Mouse (Mus musculus) naive thymus-derived CD4-positive, alpha-beta T cell, adult 2 months (primary cell): ENCODE measurements around the gene Lag3.

Experiments
- DNase-seq: peaks from one replicate; pipeline ENCODE4 v3.0.0-alpha.2; 2011; ENCODE audit warnings: low read depth

Gene Lag3

DNA sequence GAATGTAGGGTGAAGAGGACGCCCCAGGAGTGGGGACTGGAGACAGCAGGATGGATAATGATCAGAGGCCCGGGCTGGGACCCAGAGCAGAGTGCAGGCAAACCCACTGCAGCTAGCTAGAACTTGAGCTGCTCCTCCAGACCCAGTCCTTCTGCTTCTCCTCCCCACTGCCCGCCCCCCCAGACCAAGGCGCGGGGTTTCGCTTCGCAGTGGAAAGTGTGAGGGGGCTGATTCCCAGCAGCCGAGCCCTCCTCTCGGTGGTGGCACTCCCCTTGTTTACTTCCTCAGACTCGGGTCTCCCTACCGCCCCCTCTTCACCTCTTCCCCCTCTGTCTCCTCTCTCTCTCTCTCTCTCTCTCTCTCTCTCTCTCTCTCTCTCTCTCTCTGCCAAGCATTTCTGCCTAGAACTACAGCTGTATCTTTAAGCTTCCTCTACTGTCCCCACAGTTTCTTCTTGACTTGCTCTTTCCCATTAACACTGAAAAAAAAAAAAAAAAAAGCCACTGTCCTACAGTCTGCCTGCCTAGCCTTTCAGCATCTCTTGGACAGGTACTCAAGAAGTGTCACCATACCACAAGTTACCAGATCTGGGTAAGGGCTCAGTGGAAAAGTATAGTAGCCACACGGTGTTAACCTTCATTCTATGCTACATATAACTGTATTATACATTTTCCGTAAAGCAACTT, at the start of gene Lag3:
Lag3 (minus strand) TSS at position 173 of the 686 bp plus-strand sequence.
- DNase-seq: no peak

- no peak for DNase-seq
These were observed 49.5 kb upstream of the Lag3 start for GRCm38 (mm10) chr6:124961021-124961420.

- no peak for DNase-seq
These were observed 48.5 kb upstream of the Lag3 start for GRCm38 (mm10) chr6:124959960-124960359.

DNA sequence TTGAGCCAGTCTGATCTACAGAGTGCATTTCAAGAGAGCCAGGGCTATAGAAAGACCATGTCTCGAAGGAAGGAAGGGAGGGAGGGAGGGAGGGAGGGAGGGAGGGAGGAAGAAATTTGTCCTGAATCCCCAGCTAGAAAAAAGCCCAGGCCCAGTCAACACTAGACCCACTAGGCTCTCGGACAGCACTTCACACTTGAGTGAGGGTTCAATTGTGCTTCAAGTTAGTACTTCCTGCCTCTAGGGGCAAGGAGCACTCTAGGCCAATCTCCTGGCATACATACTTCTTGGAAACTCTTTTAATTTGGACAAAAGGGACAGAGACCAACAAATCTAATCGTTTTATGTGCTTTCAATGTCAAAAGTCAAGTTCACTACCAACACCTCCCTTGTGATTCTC, 46.6 kb upstream of the Lag3 start:
- no peak for DNase-seq

- DNase-seq: no peak
These were observed 43.7 kb upstream of the Lag3 start for GRCm38 (mm10) chr6:124955212-124955611.

DNA sequence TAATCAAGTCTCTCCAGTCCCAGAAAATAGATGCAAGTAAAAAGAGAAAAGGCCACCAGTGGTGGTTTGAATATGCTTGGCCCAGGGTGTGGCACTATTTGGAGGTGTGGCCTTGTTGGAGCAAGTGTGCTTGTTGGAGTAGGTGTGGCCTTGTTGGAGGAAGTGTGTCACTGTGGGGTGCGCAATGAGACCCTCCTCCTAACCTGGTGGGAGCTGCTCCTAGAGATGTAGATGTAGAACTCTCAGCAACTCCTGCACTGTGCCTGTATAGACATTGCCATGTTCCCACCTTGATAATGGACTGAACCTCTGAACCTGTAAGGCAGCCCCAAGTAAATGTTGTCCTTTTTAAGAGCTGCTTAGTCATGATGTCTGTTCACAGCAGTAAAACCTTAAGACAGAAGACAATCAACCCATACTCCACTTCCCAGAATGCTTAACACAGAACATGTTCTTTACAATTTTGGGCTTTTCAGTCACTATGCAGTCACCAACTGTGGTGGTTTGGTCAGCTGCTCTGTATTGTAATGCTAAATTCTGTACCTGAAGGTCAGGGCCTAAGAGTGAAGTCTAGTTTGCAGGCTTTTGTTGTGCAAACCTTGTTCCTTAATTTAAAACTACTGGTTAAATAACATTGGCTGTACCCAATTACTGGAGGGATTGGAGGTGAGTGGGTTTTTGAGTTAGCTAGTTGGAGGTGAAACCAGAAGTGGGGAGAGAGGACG, 42.6 kb upstream of the Lag3 start:
- DNase-seq: no peak

GRCm38 (mm10) chr6:124943526-124943925, 32.0 kb upstream of the Lag3 start:
- no peak for DNase-seq

DNA sequence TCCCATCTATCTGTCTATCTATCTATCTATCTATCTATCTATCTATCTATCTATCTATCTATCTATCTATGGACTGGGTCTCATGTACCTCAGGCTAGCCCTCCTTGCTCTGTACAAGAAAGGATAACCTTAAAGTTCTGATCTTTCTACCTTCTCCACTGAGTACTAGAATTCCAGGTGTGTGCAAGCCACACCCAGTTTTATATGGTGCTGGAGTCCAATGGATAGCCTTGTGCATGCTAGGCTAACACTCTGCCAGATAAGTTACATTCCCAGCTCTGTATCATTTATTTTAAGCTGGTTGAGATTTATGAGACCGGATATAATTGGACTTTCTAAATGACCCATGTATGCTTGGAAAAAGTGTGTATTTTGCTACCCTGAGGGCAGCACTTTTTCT, 30.2 kb upstream of the Lag3 start:
- no peak for DNase-seq

GRCm38 (mm10) chr6:124938554-124938953, 27.0 kb upstream of the Lag3 start:
- no peak for DNase-seq

DNA sequence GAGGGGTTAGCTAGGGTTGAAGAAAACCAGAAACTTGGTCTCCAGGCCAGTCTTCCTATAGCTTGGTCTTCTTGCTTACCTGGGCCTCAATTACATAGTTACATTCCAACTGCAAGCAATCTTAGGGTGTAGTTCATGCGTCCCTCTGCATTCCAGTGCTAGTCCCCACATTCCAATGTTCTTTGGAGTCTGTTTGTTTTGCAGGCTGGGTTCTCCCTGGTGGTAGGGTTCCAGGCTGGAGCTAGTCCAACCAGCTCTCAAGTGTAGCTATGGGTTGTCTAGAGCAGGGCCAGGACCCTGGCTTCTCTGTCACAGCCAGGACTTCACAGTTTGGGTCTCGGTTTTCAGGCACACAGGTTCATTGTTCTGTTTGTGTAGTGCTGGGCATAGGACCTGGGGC, 26.0 kb upstream of the Lag3 start:
- DNase-seq: no peak

DNA sequence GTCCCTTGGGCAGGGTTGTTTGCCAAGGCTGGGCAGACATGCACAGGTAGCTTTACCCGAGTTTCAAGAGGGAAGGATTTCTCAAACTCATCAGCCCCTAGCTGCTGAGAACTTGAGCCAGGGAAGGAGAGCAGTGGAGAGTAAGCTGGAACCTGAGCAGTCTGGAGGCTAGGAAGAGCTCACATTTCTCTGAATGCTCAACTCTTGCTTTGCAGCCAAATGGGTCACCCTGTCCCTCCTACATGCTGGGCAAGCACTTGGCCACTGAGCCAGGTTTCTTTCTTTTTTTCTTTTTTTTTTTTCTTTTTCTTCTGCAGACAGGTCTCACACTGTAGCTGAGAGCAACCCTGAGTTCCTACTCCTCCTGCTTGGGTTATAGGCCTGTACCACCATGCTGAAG, 25.2 kb upstream of the Lag3 start:
- no peak for DNase-seq

DNA sequence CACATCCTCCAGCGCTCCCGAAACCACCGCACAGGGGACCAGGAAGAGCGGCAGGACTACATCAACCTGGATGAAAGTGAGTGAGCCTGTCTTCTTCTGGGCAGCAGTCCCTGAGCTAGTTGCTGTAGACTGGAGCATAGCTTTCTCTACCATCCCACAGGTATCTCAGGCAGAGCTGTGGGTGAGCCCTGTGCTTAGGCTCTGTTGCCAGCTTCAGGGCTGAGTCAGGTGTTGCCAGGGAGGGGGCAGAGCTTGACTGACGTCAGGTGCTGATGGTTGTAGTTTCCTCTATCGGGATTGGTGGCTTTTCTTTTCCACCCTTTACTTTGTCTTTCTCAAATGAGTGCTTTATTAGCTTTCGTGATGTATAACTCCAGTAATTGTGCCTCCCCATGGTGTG, 23.2 kb upstream of the Lag3 start:
- no peak for DNase-seq

GRCm38 (mm10) chr6:124933127-124933526, 21.6 kb upstream of the Lag3 start:
- peak; percentile 29 for DNase-seq

- DNase-seq: no peak
These were observed 20.8 kb upstream of the Lag3 start for GRCm38 (mm10) chr6:124932314-124932695.

DNA sequence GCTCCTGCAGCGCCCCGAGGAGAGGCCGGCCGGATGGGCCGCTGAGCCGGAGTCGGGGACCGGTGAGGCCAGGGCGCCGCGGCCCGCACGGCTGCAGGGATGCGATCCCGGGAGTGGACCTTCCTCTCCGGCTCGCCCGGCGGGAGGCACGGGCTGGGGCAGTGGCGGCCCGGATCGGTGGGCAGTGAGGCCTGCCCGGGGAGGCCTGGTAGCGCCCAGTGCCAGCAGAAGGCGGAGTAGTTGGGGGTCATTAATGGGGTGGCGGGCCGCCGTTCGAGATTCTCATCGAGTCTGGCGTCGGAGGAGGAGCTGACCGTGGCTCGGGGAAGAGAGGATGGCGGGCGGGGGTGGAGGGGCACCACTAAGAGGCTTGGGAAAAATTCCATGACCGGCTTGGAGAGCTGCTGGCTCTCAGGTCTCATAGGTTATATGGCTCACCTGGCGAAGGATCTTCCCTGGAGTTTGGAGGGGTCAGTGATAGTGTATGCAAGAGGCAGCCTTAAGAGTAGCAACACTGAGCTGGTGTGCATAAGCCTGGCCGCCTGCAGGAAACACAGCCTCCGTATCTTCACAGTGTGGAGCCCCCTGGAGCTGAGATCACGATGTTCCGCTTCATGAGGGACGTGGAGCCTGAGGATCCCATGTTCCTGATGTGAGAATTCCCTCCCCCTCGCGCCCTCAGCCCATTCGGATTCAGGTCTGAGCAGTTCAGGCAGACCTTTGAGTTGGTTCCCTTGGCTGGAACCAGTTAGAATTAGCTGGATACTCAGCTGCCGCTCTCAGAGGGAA, 20.2 kb upstream of the Lag3 start:
- peak; percentile 62 for DNase-seq

- peak; percentile 99 for DNase-seq
These were observed 19.4 kb upstream of the Lag3 start, which contains the start of gene Mlf2 for GRCm38 (mm10) chr6:124930754-124931524. TSS of gene Mlf2 (plus strand) at chr6:124931386.

GRCm38 (mm10) chr6:124930231-124930630, 18.7 kb upstream of the Lag3 start:
- DNase-seq: no peak

DNA sequence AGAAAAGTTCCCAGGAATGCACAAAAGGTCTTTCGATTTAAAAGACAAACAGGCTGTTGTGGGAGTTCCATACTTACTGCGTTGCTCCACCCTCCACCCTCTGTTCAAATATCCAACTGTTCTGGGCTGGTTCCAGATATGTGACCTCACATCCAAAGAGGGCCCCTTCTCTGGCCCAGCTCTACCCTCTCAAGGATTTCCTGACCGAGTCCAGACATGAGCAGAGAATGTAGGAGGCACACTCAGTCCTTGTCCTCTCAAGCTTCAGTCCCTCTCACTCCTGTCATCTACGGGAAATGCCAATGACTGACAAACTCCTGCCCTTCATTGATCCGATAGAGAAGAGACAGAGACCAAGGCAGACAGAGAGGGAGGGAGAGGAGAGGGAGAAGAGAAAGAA, 14.4 kb upstream of the Lag3 start:
- DNase-seq: no peak

DNA sequence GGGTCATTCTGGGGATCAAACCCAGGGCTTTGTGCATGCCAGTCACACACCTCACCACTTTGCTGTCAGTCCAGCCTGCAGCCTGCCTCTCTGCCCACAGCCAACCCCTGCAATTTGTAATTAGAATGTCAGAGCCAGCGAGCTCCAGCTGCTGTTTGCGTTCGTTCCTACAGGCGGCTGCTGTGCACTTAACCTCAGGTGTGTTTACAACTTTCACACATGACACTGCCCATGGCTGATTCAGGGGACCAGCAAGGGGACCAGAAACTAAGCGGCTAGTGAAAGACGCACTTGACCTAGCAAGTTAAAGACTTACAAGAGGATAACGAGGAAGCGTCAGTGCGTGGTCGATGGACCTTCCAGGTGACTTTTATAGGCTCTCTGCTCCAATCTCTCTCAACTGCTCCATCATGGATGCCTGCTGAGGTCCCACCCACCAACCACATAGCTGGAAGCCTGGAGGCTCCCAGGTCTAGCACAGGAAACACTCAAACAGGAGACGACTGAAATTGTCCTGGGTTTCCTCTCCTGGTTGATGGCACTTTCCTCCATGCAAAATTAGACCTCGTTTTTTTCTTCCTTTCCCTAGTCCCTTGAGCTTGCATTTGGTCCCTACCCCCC, 13.8 kb upstream of the Lag3 start:
- no peak for DNase-seq

- no peak for DNase-seq
These were observed 10.0 kb upstream of the Lag3 start for GRCm38 (mm10) chr6:124921539-124921938.

DNA sequence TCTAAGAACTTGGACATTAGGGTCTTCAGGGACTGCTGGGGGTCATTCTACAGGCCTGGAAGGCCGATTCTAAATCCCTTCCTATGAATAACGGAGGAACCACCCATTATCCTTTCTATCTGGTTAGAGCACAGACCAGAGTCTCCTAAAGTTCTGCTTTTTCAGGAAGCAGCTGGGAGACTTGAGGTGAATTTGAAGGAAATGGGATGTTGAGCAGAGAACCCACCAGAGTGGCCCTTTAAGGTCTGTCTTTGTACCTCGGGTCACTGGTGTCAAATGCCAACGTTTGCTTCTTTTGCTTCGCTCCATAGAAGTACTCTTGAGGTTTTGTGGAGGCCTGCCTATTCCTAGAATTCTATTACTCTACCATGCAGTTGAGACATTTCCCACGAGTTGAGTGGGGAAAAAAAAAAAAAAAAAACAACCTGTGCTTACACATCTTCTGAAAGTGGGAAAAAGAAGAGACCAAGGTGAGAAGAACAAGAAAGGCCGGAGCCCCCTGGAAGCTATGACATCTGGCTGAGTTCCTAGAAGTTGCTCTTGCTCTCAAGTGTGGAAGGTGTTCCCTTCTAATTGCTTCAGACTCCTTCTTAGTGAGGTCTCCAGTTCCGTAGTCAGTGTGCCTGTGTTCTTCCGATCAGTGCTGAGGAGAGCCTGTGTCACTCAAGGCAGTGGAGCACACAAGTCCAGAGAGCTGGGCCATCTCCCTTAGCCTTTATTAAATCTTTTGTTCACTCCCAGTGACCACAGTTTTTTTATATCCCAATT, 9.0 kb upstream of the Lag3 start:
- DNase-seq: no peak
